Mouse (Mus musculus): ENCODE measurements around the gene Ndc1. TPM values are rescaled to one million over a fixed set of nuclear protein-coding genes. Genes with fewer than 3 reads are reported as not detected.
"Not testable (repeated sequence)": the region's sequence is repeated elsewhere in the genome, so short reads cannot be mapped to it uniquely, and the experiment has no call there.

Gene Ndc1
- polyA plus RNA-seq, 1 experiment from 2014 or later, result 19.9 TPM

DNA sequence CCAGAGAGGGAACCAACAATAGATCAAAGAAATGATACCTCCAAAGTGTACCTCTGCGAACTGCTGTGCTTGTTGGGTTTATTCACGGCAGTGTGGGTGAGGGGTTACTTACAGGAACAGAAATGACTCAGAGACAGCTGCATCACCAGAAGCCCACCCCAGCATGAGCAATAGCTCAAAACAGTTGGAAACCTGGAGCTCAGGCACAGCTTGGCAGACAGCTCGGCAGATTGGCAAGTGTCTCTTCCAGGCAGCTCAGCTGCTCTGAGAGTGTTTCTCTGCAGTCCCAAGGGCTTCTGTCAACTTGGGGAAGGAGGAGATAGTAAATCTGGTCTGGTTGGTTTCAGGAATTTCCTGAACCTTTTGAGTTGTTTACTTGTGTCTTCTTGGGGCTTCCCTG lies 9.1 kb upstream of the Ndc1 start:
- Histone ChIP-seq H3K4me1 (replicated peaks; ENCODE audit: control insufficient read depth, insufficient read depth, low read length) (no peaks in the 10 kb centered on the region), H3K36me3 (ENCODE audit: control insufficient read depth, insufficient read depth) (no peaks in the 10 kb centered on the region), H3K4me2 (ENCODE audit: low read length) (no peak overlapping the region), H3K27ac (ENCODE audit: low read length) (no peak overlapping the region), H3K9me3 (ENCODE audit: control insufficient read depth, low read length) (no peaks in the 10 kb centered on the region), H3K4me3 (replicated peaks; ENCODE audit: low read length) (no peak overlapping the region), H3K9ac (replicated peaks; ENCODE audit: low read depth, low read length) (no peak overlapping the region), H3K27me3 (replicated peaks; ENCODE audit: control insufficient read depth, insufficient read depth, low read length) (no peaks in the 10 kb centered on the region)
- no peak; the same call in 1 of the 2 replicates for ATAC-seq
- WGBS, result 78% methylated on average over 3 of the region's 3 CpGs

DNA sequence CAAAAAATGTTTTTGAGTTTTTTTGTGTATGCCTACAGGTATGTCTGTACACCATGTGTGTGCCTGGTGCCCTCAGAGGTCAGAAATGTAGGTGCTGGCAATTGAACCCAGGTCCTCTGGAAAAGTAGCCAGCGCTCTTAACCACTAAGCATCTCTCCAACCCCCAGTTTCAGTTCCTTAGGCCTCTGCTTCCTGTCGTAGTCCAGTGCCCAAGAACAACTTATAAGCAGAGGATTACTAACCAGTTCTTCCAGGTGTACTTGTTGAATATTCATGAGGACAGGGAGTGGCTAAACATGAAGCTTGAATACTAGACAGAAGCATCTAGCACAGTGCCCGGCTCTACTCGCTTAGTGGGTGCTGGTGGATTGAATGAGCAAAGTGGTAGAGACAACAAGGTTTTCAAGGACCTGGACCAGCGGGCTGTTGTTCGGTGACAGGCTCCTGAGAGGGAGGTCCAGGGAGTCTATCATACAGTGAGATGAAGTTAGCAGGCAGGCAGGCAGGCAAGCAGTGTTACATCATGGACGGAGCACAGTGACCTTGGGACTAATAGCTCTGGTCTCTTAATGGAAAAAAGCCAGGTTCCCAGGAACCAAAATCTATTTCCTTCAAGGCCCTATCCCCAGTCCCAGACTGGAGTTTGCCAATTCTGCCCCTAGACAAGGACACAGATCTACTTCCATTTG lies 7.0 kb upstream of the Ndc1 start:
- Histone ChIP-seq H3K4me3 (replicated peaks; ENCODE audit: low read length) (no peak overlapping the region), H3K27ac (ENCODE audit: low read length) (no peak overlapping the region), H3K9me3 (ENCODE audit: control insufficient read depth, low read length) (no peaks in the 10 kb centered on the region), H3K36me3 (ENCODE audit: control insufficient read depth, insufficient read depth) (no peaks in the 10 kb centered on the region), H3K4me2 (ENCODE audit: low read length) (no peak overlapping the region), H3K27me3 (replicated peaks; ENCODE audit: control insufficient read depth, insufficient read depth, low read length) (no peaks in the 10 kb centered on the region), H3K4me1 (replicated peaks; ENCODE audit: control insufficient read depth, insufficient read depth, low read length) (no peaks in the 10 kb centered on the region), H3K9ac (replicated peaks; ENCODE audit: low read depth, low read length) (no peak overlapping the region)
- ATAC-seq, result no peak
- WGBS, result 84% methylated on average over 7 of the region's 7 CpGs

DNA sequence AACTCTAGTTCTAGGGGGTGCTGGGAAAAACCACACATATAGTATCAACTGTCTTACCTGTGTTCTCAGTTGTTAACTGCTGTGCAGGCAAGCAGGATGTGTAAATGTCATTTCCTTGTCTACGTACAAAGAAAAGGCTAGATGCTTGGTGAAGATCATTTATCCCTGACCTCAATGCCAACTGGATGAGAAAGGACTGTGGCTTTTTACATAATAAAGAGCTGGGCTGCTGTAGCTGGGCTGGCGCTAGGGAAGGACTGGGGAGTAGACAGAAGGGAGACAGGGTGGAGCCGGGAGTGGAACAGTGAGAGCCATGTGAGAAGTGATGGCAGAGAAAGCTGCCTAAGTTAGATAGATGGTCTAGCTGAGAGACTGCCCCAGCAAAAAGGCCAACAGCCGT lies 4.8 kb upstream of the Ndc1 start:
- WGBS, result 54% methylated on average over 4 of the region's 4 CpGs
- Histone ChIP-seq H3K36me3 (ENCODE audit: control insufficient read depth, insufficient read depth) (no peaks in the 10 kb centered on the region), H3K4me3 (replicated peaks; ENCODE audit: low read length) (no peak overlapping the region), H3K27ac (ENCODE audit: low read length) (no peak overlapping the region), H3K4me2 (ENCODE audit: low read length) (no peak overlapping the region), H3K4me1 (replicated peaks; ENCODE audit: control insufficient read depth, insufficient read depth, low read length) (no peaks in the 10 kb centered on the region), H3K27me3 (replicated peaks; ENCODE audit: control insufficient read depth, insufficient read depth, low read length) (no peaks in the 10 kb centered on the region), H3K9ac (replicated peaks; ENCODE audit: low read depth, low read length) (no peak overlapping the region), H3K9me3 (ENCODE audit: control insufficient read depth, low read length) (no peaks in the 10 kb centered on the region)
- no peak for ATAC-seq

DNA sequence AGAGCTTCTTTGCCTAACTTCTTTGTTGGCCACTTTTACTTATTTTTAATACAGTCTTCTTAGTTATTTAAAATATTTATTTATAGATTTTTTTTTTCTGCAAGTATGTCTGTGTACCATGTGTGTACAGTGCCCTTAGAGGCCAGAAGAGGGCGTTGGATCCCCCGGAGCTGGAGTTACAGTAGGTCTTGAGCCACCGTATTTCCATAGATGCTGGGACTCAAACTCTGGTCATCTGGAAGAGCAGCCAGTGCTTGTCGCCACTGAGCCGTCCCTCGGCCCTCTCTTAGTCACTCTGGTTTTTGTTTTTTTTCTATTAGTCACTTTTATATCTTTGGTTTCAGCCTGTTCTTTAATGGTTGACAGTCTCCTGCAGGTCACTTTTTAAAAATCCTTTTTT lies 4.0 kb upstream of the Ndc1 start:
- 84% methylated on average over 6 of the region's 6 CpGs for WGBS

DNA sequence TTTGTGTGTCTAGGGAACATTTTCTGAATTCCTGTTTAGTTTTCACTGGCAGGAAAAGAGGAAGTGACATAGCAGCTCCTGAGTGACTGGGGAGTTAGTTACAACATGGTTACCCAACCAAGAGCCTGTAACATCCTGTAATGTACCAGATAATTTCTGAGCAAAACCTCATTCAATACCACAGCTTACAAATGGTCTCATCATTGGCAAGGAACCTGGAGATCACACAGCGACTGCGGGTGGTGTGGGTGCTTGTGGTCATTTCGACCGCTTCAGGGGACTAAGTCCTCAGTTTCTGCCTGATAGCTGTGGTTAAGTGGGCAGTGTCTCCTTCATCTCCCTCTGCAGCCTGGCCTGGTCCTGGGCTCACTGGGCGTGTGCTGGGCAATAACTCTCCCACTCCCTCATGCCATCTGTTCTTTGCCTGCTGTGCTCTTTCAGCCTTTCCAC lies 3.4 kb upstream of the Ndc1 start:
- H3K27me3 ChIP-seq (replicated peaks; ENCODE audit: control insufficient read depth, insufficient read depth, low read length), result no peaks in the 10 kb centered on the region
- no peaks in the 10 kb centered on the region for H3K9me3 ChIP-seq (ENCODE audit: control insufficient read depth, low read length)
- 88% methylated on average over 5 of the region's 5 CpGs for WGBS
- no peaks in the 10 kb centered on the region for H3K36me3 ChIP-seq (ENCODE audit: control insufficient read depth, insufficient read depth)
- H3K4me1 ChIP-seq (replicated peaks; ENCODE audit: control insufficient read depth, insufficient read depth, low read length), result peaks cover 7% of the 10 kb centered on the region
- no peak overlapping the region for H3K4me2 ChIP-seq (ENCODE audit: low read length)
- H3K27ac ChIP-seq (ENCODE audit: low read length), result no peak overlapping the region
- H3K9ac ChIP-seq (replicated peaks; ENCODE audit: low read depth, low read length), result no peak overlapping the region
- ATAC-seq, result no peak
- H3K4me3 ChIP-seq (replicated peaks; ENCODE audit: low read length), result no peak overlapping the region

More for the DNA sequence above, 4.0 kb upstream of the Ndc1 start:
- Histone ChIP-seq H3K4me3 (replicated peaks; ENCODE audit: low read length) (no peak overlapping the region), H3K9ac (replicated peaks; ENCODE audit: low read depth, low read length) (no peak overlapping the region), H3K4me1 (replicated peaks; ENCODE audit: control insufficient read depth, insufficient read depth, low read length) (peaks cover 3% of the 10 kb centered on the region), H3K27ac (ENCODE audit: low read length) (no peak overlapping the region), H3K4me2 (ENCODE audit: low read length) (no peak overlapping the region), H3K27me3 (replicated peaks; ENCODE audit: control insufficient read depth, insufficient read depth, low read length) (no peaks in the 10 kb centered on the region), H3K36me3 (ENCODE audit: control insufficient read depth, insufficient read depth) (no peaks in the 10 kb centered on the region), H3K9me3 (ENCODE audit: control insufficient read depth, low read length) (no peaks in the 10 kb centered on the region)
- ATAC-seq, result no peak

DNA sequence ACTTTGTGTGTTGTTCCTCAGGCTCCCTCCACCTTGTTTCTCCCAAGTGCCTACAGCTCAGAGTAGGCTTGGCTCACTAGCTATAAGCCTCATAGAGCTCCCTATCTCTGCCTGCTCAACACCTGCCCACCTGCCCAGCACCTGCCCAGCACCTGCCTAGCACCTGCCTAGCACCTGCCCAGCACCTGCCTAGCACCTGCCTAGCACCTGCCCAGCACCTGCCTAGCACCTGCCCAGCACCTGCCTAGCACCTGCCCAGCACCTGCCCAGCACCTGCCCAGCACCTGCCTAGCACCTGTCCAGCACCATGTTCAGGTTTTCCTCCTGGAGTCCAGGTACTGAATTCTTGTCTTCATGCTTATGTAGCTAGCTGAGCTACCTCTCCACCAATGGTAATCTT lies 1.2 kb upstream of the Ndc1 start:
- not testable (repeated sequence) for H3K9ac ChIP-seq (replicated peaks; ENCODE audit: low read depth, low read length); H3K27ac ChIP-seq (ENCODE audit: low read length); H3K9me3 ChIP-seq (ENCODE audit: control insufficient read depth, low read length); H3K4me3 ChIP-seq (replicated peaks; ENCODE audit: low read length); H3K4me1 ChIP-seq (replicated peaks; ENCODE audit: control insufficient read depth, insufficient read depth, low read length); H3K27me3 ChIP-seq (replicated peaks; ENCODE audit: control insufficient read depth, insufficient read depth, low read length); H3K36me3 ChIP-seq (ENCODE audit: control insufficient read depth, insufficient read depth); ATAC-seq; H3K4me2 ChIP-seq (ENCODE audit: low read length)

DNA sequence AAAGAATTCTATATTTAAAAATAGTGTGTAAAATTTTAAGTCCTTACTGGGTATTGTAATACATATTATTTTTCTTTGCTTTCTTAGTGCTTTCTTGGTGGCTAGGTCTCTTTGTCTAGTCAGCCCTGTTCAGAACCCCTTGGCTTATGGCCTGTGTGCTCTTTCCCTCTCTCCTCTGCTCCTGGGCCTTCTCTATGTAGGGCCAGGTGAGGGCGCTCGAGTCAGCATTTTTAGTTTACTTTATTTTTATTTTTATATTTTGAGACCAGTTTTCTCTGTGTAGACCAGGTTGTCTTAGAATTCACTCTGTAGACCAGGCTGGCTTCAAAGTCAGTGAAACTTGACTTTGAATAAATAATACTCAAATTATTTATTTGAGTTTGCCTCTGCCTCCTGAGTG lies 4.7 kb downstream of the Ndc1 start:
- H3K9me3 ChIP-seq (ENCODE audit: control insufficient read depth, low read length), result no peaks in the 10 kb centered on the region
- no peak overlapping the region for H3K4me2 ChIP-seq (ENCODE audit: low read length)
- no peak for ATAC-seq
- H3K4me1 ChIP-seq (replicated peaks; ENCODE audit: control insufficient read depth, insufficient read depth, low read length), result peaks cover 7% of the 10 kb centered on the region
- H3K9ac ChIP-seq (replicated peaks; ENCODE audit: low read depth, low read length), result no peak overlapping the region
- 82% methylated on average over 2 of the region's 2 CpGs for WGBS
- H3K27me3 ChIP-seq (replicated peaks; ENCODE audit: control insufficient read depth, insufficient read depth, low read length), result no peaks in the 10 kb centered on the region
- H3K4me3 ChIP-seq (replicated peaks; ENCODE audit: low read length), result no peak overlapping the region
- peaks cover 5% of the 10 kb centered on the region for H3K36me3 ChIP-seq (ENCODE audit: control insufficient read depth, insufficient read depth)
- H3K27ac ChIP-seq (ENCODE audit: low read length), result no peak overlapping the region

DNA sequence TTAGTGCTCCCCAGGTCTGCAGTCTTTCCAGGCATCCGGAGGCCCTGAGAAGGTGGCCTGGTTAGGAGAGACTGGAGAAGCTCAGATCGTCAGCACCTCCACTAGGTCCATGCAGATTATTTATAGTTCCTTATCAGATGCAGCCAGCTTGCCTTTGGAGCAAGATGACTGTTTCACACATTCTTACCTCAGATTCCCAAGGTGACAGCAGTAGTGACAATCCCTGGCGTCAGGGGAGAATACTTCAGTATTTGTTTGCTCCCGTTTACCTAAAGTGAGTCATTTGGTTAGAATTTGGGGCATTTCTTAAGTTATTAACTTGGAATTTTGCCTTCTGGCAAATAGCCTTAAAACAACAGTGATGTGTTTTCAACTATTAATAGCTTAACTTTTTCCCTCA lies 7.1 kb downstream of the Ndc1 start:
- WGBS, result 91% methylated on average over 4 of the region's 4 CpGs
- H3K4me3 ChIP-seq (replicated peaks; ENCODE audit: low read length), result no peak overlapping the region
- H3K27me3 ChIP-seq (replicated peaks; ENCODE audit: control insufficient read depth, insufficient read depth, low read length), result no peaks in the 10 kb centered on the region
- peaks cover 7% of the 10 kb centered on the region for H3K36me3 ChIP-seq (ENCODE audit: control insufficient read depth, insufficient read depth)
- no peak overlapping the region for H3K4me2 ChIP-seq (ENCODE audit: low read length)
- H3K9ac ChIP-seq (replicated peaks; ENCODE audit: low read depth, low read length), result no peak overlapping the region
- no peaks in the 10 kb centered on the region for H3K4me1 ChIP-seq (replicated peaks; ENCODE audit: control insufficient read depth, insufficient read depth, low read length)
- ATAC-seq, result no peak
- H3K9me3 ChIP-seq (ENCODE audit: control insufficient read depth, low read length), result no peaks in the 10 kb centered on the region
- H3K27ac ChIP-seq (ENCODE audit: low read length), result no peak overlapping the region

DNA sequence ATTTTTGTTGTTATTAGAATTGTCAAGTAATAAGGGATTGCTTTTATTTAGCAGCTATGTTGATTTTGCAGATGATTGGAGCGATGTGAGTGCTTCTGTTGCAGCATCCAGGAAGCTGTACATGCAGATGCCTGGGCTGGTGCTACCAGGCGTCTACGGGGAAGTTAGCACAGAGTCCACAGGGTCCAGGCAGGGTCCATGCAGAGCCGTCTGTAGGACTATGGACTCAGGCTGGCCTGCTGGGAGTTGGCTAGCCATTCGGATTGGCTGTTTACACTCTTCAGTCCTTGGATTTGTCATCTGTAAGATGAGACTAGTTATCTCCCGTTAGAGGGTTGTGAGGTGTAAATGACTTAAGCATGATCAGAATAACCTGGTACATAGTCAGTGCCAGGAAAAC lies 11.4 kb downstream of the Ndc1 start:
- ATAC-seq, result no peak
- Histone ChIP-seq H3K4me2 (ENCODE audit: low read length) (no peak overlapping the region), H3K9me3 (ENCODE audit: control insufficient read depth, low read length) (no peaks in the 10 kb centered on the region), H3K36me3 (ENCODE audit: control insufficient read depth, insufficient read depth) (peaks cover 5% of the 10 kb centered on the region; the same call in 1 of the 2 replicates), H3K27me3 (replicated peaks; ENCODE audit: control insufficient read depth, insufficient read depth, low read length) (no peaks in the 10 kb centered on the region), H3K9ac (replicated peaks; ENCODE audit: low read depth, low read length) (no peak overlapping the region), H3K27ac (ENCODE audit: low read length) (no peak overlapping the region), H3K4me1 (replicated peaks; ENCODE audit: control insufficient read depth, insufficient read depth, low read length) (no peaks in the 10 kb centered on the region), H3K4me3 (replicated peaks; ENCODE audit: low read length) (no peak overlapping the region)
- 89% methylated on average over 6 of the region's 6 CpGs for WGBS

DNA sequence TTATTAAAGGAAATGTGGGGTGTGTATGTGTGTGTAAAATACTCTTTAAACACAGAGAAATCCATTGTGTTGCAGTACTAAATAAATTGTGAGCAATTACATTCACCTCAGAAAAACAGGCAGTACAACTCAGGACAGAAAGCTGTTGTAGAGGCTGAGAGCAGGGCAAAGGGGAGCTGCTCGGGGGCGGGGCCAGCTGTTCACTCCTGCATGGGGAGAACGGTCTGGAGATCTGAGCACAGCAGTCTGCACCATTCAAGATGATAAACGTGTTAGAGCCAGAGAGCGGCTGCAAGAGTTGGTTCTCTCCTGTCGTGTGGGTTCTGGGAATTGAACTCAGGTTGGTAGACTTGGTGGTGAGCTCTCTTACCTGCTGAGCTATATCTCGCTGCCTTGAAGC lies 13.3 kb downstream of the Ndc1 start:
- Histone ChIP-seq H3K4me1 (replicated peaks; ENCODE audit: control insufficient read depth, insufficient read depth, low read length) (no peaks in the 10 kb centered on the region), H3K27ac (ENCODE audit: low read length) (no peak overlapping the region), H3K36me3 (ENCODE audit: control insufficient read depth, insufficient read depth) (peaks cover 2% of the 10 kb centered on the region; the same call in 1 of the 2 replicates), H3K4me3 (replicated peaks; ENCODE audit: low read length) (no peak overlapping the region), H3K9ac (replicated peaks; ENCODE audit: low read depth, low read length) (no peak overlapping the region), H3K27me3 (replicated peaks; ENCODE audit: control insufficient read depth, insufficient read depth, low read length) (no peaks in the 10 kb centered on the region), H3K4me2 (ENCODE audit: low read length) (no peak overlapping the region), H3K9me3 (ENCODE audit: control insufficient read depth, low read length) (no peaks in the 10 kb centered on the region)
- ATAC-seq, result no peak
- WGBS, result 88% methylated on average over 7 of the region's 7 CpGs
